Mouse (Mus musculus): Measurements from ENCODE around the gene Atxn7l1. TPM values are rescaled to one million over a fixed set of nuclear protein-coding genes. Genes with fewer than 3 reads are reported as not detected.

Gene Atxn7l1
- total RNA-seq, 2 experiments from 2014 or later, result 25.4 to 26.8 TPM

- no peak for DNase-seq (ENCODE audit: low spot score in 2 of 2)
These were observed 210.9 kb downstream of the Atxn7l1 start for GRCm38 (mm10) chr12:33358345-33358744.

GRCm38 (mm10) chr12:33359209-33359608 lies 211.7 kb downstream of the Atxn7l1 start:
- DNase-seq (ENCODE audit: low spot score in 2 of 2), result no peak

- DNase-seq (ENCODE audit: low spot score in 2 of 2), result peak in 1 of 2 experiments; percentile 14
These were observed 212.5 kb downstream of the Atxn7l1 start for GRCm38 (mm10) chr12:33359878-33360482.

DNA sequence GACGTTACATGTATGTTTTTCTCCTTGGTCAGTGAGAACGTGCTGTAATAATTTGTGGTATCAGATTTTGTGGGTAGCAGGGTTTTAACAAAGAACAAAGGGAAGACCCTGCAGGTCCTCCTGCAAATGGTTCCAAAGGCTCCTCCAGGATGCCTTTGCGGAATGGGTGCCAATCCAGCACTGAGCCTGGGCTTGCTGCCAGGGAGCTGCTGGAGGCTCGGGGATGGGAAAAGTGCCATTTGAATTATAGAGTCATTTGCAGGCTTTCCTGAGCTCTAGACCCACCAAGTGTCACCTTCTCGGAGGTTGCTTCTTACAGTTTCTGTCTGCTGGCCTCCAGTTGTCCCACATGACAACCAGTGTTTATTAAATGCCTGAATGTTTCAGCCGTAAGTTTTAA lies 213.2 kb downstream of the Atxn7l1 start:
- DNase-seq (ENCODE audit: low spot score in 2 of 2), result peak; percentile 28 to 50

DNA sequence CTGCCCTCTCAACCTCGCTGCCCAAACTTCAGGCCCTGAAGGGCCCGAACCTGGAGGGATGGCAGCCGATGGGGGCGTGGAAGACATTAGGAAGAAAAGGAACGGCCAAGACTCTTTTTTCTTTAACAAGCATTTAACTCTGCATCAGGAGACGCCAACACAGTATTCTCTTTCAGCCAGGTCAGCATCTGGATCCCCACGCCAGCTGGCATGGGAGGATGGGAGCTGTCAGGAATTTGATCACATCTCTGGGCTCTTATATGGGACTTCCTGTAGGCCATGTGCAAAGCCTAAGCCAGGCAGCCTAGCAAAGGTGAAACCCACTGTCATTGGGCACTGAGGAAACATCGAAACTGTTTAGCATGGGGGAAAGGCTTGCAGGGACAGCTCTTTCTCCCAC lies 217.0 kb downstream of the Atxn7l1 start:
- no peak for DNase-seq (ENCODE audit: low spot score in 2 of 2)

GRCm38 (mm10) chr12:33365133-33365532 lies 217.6 kb downstream of the Atxn7l1 start:
- DNase-seq (ENCODE audit: low spot score in 2 of 2), result no peak

GRCm38 (mm10) chr12:33369555-33369954 lies 222.1 kb downstream of the Atxn7l1 start:
- DNase-seq (ENCODE audit: low spot score in 2 of 2), result no peak

- DNase-seq (ENCODE audit: low spot score in 2 of 2), result peak; percentile 74 to 75
These were observed 232.3 kb downstream of the Atxn7l1 start for GRCm38 (mm10) chr12:33379624-33380445.

GRCm38 (mm10) chr12:33388842-33389241 lies 241.3 kb downstream of the Atxn7l1 start:
- DNase-seq (ENCODE audit: low spot score in 2 of 2), result peak; percentile 63 to 65

DNA sequence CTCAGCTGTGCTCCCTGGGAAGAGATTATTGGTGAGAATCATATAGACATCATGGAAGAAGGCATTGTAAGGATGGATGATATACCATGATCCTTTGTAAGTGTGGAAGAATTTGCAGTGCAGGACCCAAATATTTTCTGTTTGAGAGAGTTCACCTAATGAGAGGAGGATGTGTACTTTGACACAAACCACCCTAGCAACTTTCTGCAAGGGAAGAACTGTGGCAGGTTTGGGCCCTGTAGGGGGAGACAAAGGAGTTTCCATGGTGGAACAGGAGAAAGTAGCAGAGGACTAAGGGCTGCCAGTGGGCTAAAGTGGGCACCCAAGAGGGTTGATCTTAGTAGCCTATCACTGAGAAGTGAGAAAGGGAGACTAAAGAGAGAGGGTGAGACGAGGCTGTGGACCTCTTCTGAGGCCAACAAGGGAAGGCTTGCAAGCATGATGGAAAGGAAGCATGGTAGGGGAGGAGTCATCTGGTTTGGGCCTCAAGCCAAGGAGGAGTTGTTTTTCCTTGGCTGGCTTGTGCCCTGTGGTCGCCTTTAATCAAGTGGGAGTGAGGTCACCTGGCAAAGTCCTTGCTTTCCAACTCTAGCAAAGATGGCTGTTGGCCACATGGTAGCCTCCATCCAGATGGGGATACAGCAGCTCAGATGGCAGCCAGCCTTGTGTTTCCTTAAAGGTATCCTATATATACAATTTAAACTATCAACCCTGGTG lies 243.5 kb downstream of the Atxn7l1 start:
- no peak for DNase-seq (ENCODE audit: low spot score in 2 of 2)

DNA sequence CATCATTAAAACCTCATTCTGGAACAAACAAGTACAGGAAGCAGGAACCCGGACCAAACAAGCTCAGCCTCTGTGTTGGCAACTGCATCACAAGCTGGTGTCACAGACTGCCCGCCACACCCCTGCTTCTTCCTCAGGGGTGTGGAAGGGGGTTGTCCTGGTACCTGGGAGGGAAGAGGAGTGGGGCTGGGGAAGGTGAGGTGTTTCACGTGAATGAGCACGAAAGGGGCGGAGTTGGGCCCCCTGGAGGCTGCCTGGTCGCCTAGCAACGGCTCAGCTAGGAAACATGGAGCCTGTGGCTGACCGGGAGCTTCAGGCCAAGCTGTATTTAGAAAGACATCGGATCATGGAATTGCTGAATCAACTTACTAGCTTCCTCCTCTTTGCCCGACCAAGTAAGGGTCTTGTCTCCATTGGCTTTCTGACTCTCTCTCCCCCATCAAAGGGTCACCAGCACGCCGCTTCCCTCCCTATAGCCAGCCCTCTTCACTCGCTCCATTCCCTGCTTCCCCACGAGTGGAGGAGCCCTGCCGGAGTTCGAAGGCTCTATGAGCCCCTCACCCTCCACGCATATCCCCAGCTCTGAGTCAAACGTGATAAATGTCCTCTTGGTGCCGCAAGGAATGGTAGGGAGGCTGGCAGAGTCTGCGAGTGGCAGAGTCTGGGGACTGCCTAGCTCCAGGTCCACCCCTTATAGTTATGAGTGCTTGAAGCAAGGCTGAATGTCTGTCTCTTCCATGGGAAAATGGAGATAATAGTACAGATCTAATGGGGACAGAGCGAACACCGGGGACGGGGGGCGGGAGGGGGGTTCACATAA lies 247.5 kb downstream of the Atxn7l1 start, which contains the start of gene Efcab10:
Gene Efcab10, plus strand, starts transcription at position 51 of the 820 bp plus-strand sequence.
- DNase-seq (ENCODE audit: low spot score in 2 of 2), result no peak

- no peak for DNase-seq (ENCODE audit: low spot score in 2 of 2)
These were observed 255.8 kb downstream of the Atxn7l1 start for GRCm38 (mm10) chr12:33403265-33403693.

DNA sequence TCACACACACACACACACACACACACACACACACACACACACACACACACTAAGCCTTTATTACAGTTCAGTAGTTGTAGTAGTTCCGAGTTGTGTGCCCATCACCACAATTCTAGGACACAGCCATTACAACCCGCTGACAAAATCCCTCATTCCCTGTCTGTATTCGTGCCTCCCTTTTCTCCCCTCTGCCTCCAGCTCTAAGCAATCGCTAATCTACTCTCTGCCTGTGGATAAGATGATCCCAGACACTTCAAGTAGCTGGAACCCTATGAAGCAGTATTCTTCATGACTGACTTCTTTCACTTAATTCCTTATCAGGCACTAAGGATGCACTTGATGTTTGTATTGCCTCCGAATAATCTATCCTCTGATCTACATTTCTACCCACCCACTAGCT lies 257.5 kb downstream of the Atxn7l1 start:
- no peak for DNase-seq (ENCODE audit: low spot score in 2 of 2)

DNA sequence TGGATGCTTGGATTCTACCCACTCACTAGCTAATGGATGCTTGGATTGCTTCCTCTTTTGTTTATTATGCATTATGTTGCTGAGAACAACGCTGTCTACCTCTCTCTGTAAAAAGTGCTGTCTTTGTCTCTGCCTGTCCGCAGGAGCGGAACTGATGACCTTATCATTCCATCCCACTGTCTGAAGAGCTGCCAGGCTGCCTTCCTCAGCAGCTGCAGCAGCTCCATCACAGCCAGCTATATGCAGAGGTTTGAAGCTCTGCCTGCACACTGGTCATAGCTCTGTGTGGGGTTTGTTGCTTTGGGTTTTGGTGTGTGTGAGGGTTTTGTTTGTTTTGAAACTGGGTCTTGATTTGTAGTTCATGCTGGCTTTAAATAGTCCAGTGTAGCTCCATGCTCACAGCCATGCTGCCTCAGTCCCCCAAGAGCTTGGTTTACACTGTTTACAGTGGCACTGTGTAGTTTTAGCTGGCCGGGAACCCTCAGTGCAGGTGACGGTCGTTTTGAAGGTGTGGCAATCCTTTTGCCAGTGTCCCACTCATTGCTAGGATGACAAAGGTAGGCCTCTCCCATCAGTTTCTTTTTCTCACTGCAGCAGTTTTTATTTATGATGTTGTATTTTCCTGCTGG lies 258.0 kb downstream of the Atxn7l1 start:
- no peak for DNase-seq (ENCODE audit: low spot score in 2 of 2)

DNA sequence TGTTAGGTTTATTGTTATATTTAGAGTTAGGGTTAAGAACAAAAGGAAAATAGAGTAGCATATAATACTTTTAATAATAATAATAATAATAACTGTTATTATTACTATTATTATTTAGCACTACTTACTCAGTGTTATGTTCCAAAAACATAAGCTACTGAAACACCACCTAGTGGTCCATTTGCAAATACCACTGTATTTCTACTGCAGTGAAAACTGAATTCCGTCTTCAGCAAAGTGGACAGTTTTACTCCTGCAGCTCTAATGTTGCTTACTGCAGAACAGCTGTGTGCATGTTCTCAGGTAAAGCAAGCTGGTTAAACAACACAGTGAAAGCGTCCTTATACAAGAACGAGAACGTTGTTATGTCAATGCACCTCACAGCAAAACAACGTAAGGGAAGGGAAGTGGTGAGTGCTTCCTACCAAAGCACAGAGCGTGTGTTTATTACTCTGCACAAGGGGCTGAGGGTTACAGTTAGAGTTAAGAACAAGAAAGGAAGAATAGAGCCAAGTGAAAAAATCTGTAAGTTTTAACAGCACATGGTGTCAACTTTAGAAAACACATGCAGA lies 264.2 kb downstream of the Atxn7l1 start:
- DNase-seq (ENCODE audit: low spot score in 2 of 2), result no peak

Other genes with a start within 250 kb of the Atxn7l1 start
- gene Sypl, start 193.8 kb upstream of the Atxn7l1 start, total RNA-seq (2021), result 100 to 1,000 TPM; 101 to 122 TPM
- not detected for gene Cdhr3, start 54.8 kb upstream of the Atxn7l1 start, total RNA-seq (2021)
- gene Efcab10, start 247.2 kb downstream of the Atxn7l1 start, total RNA-seq (2021), result 1 to 10 TPM in 1 of 2 experiments, under 1 TPM in 1; 0.48 to 2.0 TPM